Mouse (Mus musculus) CH12.LX (cell line): ENCODE data around the gene Noc3l. TPM values are rescaled to one million over a fixed set of nuclear protein-coding genes. Genes with fewer than 3 reads are reported as not detected.

Source experiments
- DNase-seq: peaks from one replicate; pipeline ENCODE4 v3.0.0-alpha.2; 2013; ENCODE audit errors: extremely low read depth
- H3K27ac ChIP-seq: 2 replicates; pipeline ENCODE4 v1.5.1; 2012; ENCODE audit warnings: low read depth, mild to moderate bottlenecking, control low read depth, moderate library complexity; ENCODE audit not compliant: insufficient read depth
- H3K27me3 ChIP-seq: replicated peaks from 2 replicates; pipeline ENCODE3; 2012; ENCODE audit warnings: inconsistent platforms
- H3K36me3 ChIP-seq, 2 experiments: replicated peaks in 1 of 2; 2 replicates each; pipeline versions ENCODE3 to v1.6.1; 2012; ENCODE audit warnings: inconsistent platforms in 1 of 2, low read length in 1 of 2, mild to moderate bottlenecking in 1 of 2, mixed read lengths in 1 of 2, moderate library complexity in 1 of 2; ENCODE audit not compliant: control insufficient read depth in 1 of 2, insufficient read depth in 1 of 2
- H3K4me1 ChIP-seq, 2 experiments: 2 replicates each; pipeline ENCODE4 v1.6.1; 2012; ENCODE audit warnings: inconsistent platforms in 1 of 2, moderate library complexity in 1 of 2; ENCODE audit not compliant: insufficient read depth in 2 of 2, control insufficient read depth in 1 of 2
- H3K4me2 ChIP-seq: 2 replicates; pipeline ENCODE4 v1.6.1; 2012; ENCODE audit warnings: low read depth, mild to moderate bottlenecking, control low read depth; ENCODE audit not compliant: poor library complexity, insufficient read depth, severe bottlenecking
- H3K4me3 ChIP-seq, 3 experiments: fragments of 150-350 bp in 1 of 3; sonication (generic) in 1 of 3; replicated peaks in 1 of 3; 2 replicates each; pipeline versions ENCODE3 to v1.5.1; 2011 to 2012; ENCODE audit warnings: low read depth in 2 of 3, low read length in 2 of 3, mild to moderate bottlenecking in 2 of 3, moderate library complexity in 2 of 3, control low read depth in 1 of 3, improper control_type of control experiment in 1 of 3, inconsistent platforms in 1 of 3, mixed read lengths in 1 of 3; ENCODE audit not compliant: poor library complexity in 1 of 3
- H3K79me2 ChIP-seq: replicated peaks from 2 replicates; pipeline ENCODE4 v1.6.1; 2012; ENCODE audit warnings: mild to moderate bottlenecking, moderate library complexity; ENCODE audit not compliant: control insufficient read depth, poor library complexity, insufficient read depth, severe bottlenecking; ENCODE audit errors: extremely low read depth
- H3K9ac ChIP-seq: 2 replicates; pipeline ENCODE4 v1.6.1; 2012; ENCODE audit warnings: low read depth, mild to moderate bottlenecking, control low read depth, moderate library complexity; ENCODE audit not compliant: insufficient read depth
- H3K9me3 ChIP-seq: replicated peaks from 2 replicates; pipeline ENCODE3; 2012; ENCODE audit warnings: low read length, inconsistent platforms, mixed read lengths
- CHD1 ChIP-seq: IDR thresholded peaks from 2 replicates; pipeline ENCODE4 v1.6.1; 2012; ENCODE audit warnings: low read depth, low read length, improper control_type of control experiment, inconsistent platforms
- CTCF ChIP-seq, 2 experiments: IDR thresholded peaks in 1 of 2; conservative IDR thresholded peaks in 1 of 2; 2 replicates each; pipeline ENCODE4 v1.5.1; 2011 to 2012; ENCODE audit warnings: low read depth in 2 of 2, low read length in 2 of 2, improper control_type of control experiment in 1 of 2, inconsistent platforms in 1 of 2, mild to moderate bottlenecking in 1 of 2, moderate library complexity in 1 of 2
- E2F4 ChIP-seq: IDR thresholded peaks from 2 replicates; pipeline ENCODE4 v1.6.1; 2011; ENCODE audit warnings: low read depth, low read length, improper control_type of control experiment; ENCODE audit not compliant: insufficient replicate concordance
- EP300 ChIP-seq: IDR thresholded peaks from 2 replicates; pipeline ENCODE4 v1.6.1; 2011; ENCODE audit warnings: low read length, improper control_type of control experiment
- ETS1 ChIP-seq: conservative IDR thresholded peaks from 2 replicates; pipeline ENCODE4 v1.6.1; 2012; ENCODE audit warnings: low read depth, mild to moderate bottlenecking, inconsistent platforms, low read length, improper control_type of control experiment, moderate library complexity
- GABPA ChIP-seq: IDR thresholded peaks from 2 replicates; pipeline ENCODE4 v1.6.1; 2012; ENCODE audit warnings: low read depth, low read length, improper control_type of control experiment, inconsistent platforms; ENCODE audit not compliant: insufficient replicate concordance
- IRF4 ChIP-seq: IDR thresholded peaks from 2 replicates; pipeline ENCODE4 v1.6.1; 2014; ENCODE audit warnings: low read depth, mild to moderate bottlenecking, inconsistent platforms, low read length, improper control_type of control experiment
- JUN ChIP-seq: IDR thresholded peaks from 2 replicates; pipeline ENCODE4 v1.6.1; 2011; ENCODE audit warnings: low read depth, mild to moderate bottlenecking, low read length, improper control_type of control experiment, moderate library complexity; ENCODE audit not compliant: insufficient read depth
- JUND ChIP-seq: conservative IDR thresholded peaks from 2 replicates; pipeline ENCODE4 v1.6.1; 2011; ENCODE audit warnings: low read depth, low read length, improper control_type of control experiment
- MAFK ChIP-seq: IDR thresholded peaks from 2 replicates; pipeline ENCODE4 v1.6.1; 2011; ENCODE audit warnings: low read length, improper control_type of control experiment; ENCODE audit not compliant: insufficient replicate concordance
- MAX ChIP-seq: IDR thresholded peaks from 2 replicates; pipeline ENCODE4 v1.6.1; 2011; ENCODE audit warnings: low read length, improper control_type of control experiment
- MEF2A ChIP-seq: IDR thresholded peaks from 2 replicates; pipeline ENCODE4 v1.6.1; 2014; ENCODE audit warnings: low read depth, mild to moderate bottlenecking, inconsistent platforms, low read length, improper control_type of control experiment, borderline replicate concordance
- MYC ChIP-seq: IDR thresholded peaks from 2 replicates; pipeline ENCODE4 v1.6.1; 2011; ENCODE audit warnings: low read depth, mild to moderate bottlenecking, improper control_type of control experiment, low read length
- NELFE ChIP-seq: IDR thresholded peaks from 2 replicates; pipeline ENCODE4 v1.6.1; 2011; ENCODE audit warnings: low read depth, low read length, improper control_type of control experiment
- NRF1 ChIP-seq: IDR thresholded peaks from 2 replicates; pipeline ENCODE4 v1.6.1; 2014; ENCODE audit warnings: low read depth, mild to moderate bottlenecking, inconsistent platforms, low read length, improper control_type of control experiment, moderate library complexity
- PAX5 ChIP-seq: IDR thresholded peaks from 2 replicates; pipeline ENCODE4 v1.6.1; 2012; ENCODE audit warnings: low read length, inconsistent platforms, mixed read lengths
- POLR2A ChIP-seq: IDR thresholded peaks from 2 replicates; pipeline ENCODE4 v1.6.1; 2011; ENCODE audit warnings: low read depth, mild to moderate bottlenecking, improper control_type of control experiment, low read length
- POLR2AphosphoS2 ChIP-seq: IDR thresholded peaks from 2 replicates; pipeline ENCODE4 v1.6.1; 2011; ENCODE audit warnings: low read depth, low read length, improper control_type of control experiment
- RAD21 ChIP-seq: IDR thresholded peaks from 2 replicates; pipeline ENCODE4 v1.6.1; 2011; ENCODE audit warnings: low read depth, mild to moderate bottlenecking, low read length, improper control_type of control experiment, moderate library complexity
- RCOR1 ChIP-seq: conservative IDR thresholded peaks from 2 replicates; pipeline ENCODE4 v1.6.1; 2012; ENCODE audit warnings: low read depth, mild to moderate bottlenecking, inconsistent platforms, low read length, improper control_type of control experiment
- SMC3 ChIP-seq: IDR thresholded peaks from 2 replicates; pipeline ENCODE4 v1.6.1; 2011; ENCODE audit warnings: low read depth, low read length, improper control_type of control experiment
- UBTF ChIP-seq: IDR thresholded peaks from 2 replicates; pipeline ENCODE4 v1.6.1; 2012; ENCODE audit warnings: low read depth, mild to moderate bottlenecking, inconsistent platforms, low read length, improper control_type of control experiment, moderate library complexity
- USF2 ChIP-seq: conservative IDR thresholded peaks from 2 replicates; pipeline ENCODE4 v1.6.1; 2011; ENCODE audit warnings: low read depth, low read length, improper control_type of control experiment
- ZC3H11A ChIP-seq: IDR thresholded peaks from 2 replicates; pipeline ENCODE4 v1.6.1; 2012; ENCODE audit warnings: low read depth, mild to moderate bottlenecking, inconsistent platforms, low read length, improper control_type of control experiment
- ZMIZ1 ChIP-seq: IDR thresholded peaks from 2 replicates; pipeline ENCODE4 v1.6.1; 2012; ENCODE audit warnings: low read depth, mild to moderate bottlenecking, inconsistent platforms, low read length, improper control_type of control experiment
- dilution Hi-C: fragments of 300-500 bp; cut with MboI; formaldehyde crosslinking; loops from 2 replicates; pipeline ENCODE4 v1.14.3; 2020; ENCODE audit warnings: low sequenced_read_pairs; ENCODE audit not compliant: extremely low pct_unique_long_range_greater_than_20kb, extremely low pct_ligation_motif_present
- in situ Hi-C: fragments of 300-500 bp; cut with MboI; formaldehyde crosslinking; loops from 3 replicates; pipeline ENCODE4 v1.14.3; 2019; ENCODE audit warnings: low sequenced_read_pairs, low pct_ligation_motif_present, low pct_unique_long_range_greater_than_20kb, mixed read lengths
- polyA plus RNA-seq: library from polyadenylated mRNA; unstranded; fragments of >175 nt; gene quantifications from 2 replicates; pipeline ENCODE4 v1.2.1, GENCODE M21; 2012; ENCODE audit warnings: low read depth; ENCODE audit not compliant: insufficient read length
- total RNA-seq, 2 experiments: library from RNA; depleted of rRNA; stranded (reverse); fragments of 300-350 nt in 1 of 2; fragments of >200 nt in 1 of 2; gene quantifications; 2 replicates each; pipeline ENCODE4 v1.2.3; 2012 to 2014

The Noc3l gene
- total and polyA plus RNA-seq, 3 experiments: 15.1 to 38.3 (median 34.9) TPM

GRCm38 (mm10) chr19:38775548-38775947 is 43.5 kb downstream of the Noc3l start:
- Histone ChIP-seq H3K9ac (no peak overlapping the region), H3K4me1 (no peaks in the 10 kb centered on the region), H3K27ac (no peak overlapping the region), H3K27me3 (no peaks in the 10 kb centered on the region), H3K9me3 (no peaks in the 10 kb centered on the region), H3K79me2 (no peaks in the 10 kb centered on the region), H3K4me3 (no peak overlapping the region), H3K36me3 (no peaks in the 10 kb centered on the region)
- dilution Hi-C loops: no loop called here
- DNase-seq: peak; percentile 56
- in situ Hi-C loops: loop anchor here (25.0 kb wide), 1 partner anchor 363 kb away; no protein-coding TSS in a partner anchor
- TF ChIP-seq UBTF: no peak
- peak; percentile 80 for TF ChIP-seq SMC3
- peak; percentile 65 for TF ChIP-seq RAD21
- TF ChIP-seq USF2: no peak
- TF ChIP-seq MEF2A: no peak
- no peak for TF ChIP-seq ZMIZ1
- no peak for TF ChIP-seq ETS1
- no peak for TF ChIP-seq PAX5
- no peak for TF ChIP-seq NRF1
- TF ChIP-seq CTCF (conservative IDR thresholded peaks at IDR 0.05 in 1 of 2, IDR thresholded peaks at IDR 0.05 in 1 of 2; ENCODE audit: low read depth in 2 of 2, low read length in 2 of 2): peak; percentile 30 to 83; a peak in 3 of 4 replicates
- TF ChIP-seq IRF4: no peak
- TF ChIP-seq GABPA: no peak
- TF ChIP-seq NELFE: no peak
- no peak for TF ChIP-seq JUND
- TF ChIP-seq MAFK: 0 out of 2 replicates have a peak, but pooled peaks have one; percentile 21
- no peak for TF ChIP-seq MYC
- TF ChIP-seq JUN: no peak
- TF ChIP-seq E2F4: no peak
- TF ChIP-seq POLR2A: no peak
- no peak for TF ChIP-seq POLR2AphosphoS2
- no peak for TF ChIP-seq ZC3H11A
- TF ChIP-seq MAX: no peak
- no peak for TF ChIP-seq CHD1
- TF ChIP-seq RCOR1: no peak
- TF ChIP-seq EP300: no peak
- TF ChIP-seq, all 38 proteins: peak for 4
- no peak overlapping the region for H3K4me2 ChIP-seq
